Mouse (Mus musculus) layer of hippocampus, adult 9-11 months (tissue): ENCODE results near the gene Galnt6.

Source experiments
- DNase-seq: peaks from one replicate; pipeline ENCODE4 v3.0.0; 2022

Gene Galnt6

GRCm38 (mm10) chr15:100719217-100719616 is 10.0 kb downstream of the Galnt6 start:
- DNase-seq = no peak

- no peak for DNase-seq
Observed at GRCm38 (mm10) chr15:100718572-100718971, 10.6 kb downstream of the Galnt6 start.

DNA sequence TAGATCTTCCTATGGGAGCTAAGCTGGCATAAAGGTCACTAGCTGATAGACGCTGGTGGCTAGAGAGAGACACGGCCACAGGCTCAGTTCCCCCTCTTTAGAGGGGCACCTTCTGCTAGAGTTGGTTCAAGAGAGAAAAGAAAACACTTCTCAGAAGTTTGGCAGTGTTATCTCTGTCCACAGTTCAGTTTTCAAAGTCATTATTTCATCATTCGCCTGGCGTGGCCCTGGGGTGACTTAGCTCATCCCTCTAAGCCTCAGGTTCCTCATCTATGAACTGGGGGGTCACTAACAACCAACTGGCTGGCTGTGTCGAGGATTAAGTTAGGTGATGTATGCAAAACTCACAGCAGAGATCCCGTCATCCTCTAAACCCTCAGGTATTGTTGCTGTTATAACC is 11.2 kb downstream of the Galnt6 start:
- no peak for DNase-seq

GRCm38 (mm10) chr15:100715399-100715993 is 13.7 kb downstream of the Galnt6 start:
- no peak for DNase-seq

DNA sequence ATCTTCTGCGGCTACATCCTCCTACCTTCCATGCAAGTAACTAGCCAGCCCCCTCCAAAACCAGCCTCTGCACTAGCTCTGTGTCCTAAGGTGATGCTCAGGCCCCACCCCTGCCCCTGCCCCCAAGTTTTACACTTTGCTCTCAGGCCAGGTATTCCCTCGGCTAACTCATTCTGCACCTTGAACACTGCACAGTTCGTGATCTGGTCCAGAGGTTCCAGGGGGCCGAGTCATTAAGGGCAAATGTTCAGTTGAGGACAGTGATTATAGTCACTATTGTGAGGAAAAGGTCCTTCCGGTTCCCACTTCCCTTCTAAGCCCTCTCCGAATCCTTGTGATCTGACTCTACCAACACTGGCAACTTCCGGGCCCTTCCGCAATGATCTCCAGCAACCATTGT is 14.7 kb downstream of the Galnt6 start:
- no peak for DNase-seq

DNA sequence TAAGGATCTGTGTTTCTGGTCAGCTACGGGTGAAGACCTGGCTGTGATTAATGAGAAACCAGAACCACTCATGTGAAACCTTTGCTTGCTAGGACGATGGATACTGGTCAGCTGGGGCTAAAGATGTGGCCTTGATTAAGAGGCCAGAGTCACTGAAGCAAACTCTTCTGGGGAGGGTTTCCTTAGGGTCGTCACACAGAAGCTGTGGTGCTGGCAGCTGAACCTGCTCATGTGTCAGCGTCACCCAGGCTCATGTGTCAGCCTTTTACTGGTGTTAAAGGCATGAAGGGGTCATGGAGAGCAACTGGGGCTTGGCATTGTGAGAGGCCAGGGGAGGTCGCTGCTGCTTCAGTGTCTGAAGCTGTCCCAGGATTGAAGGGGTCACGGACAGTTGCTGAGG is 18.3 kb downstream of the Galnt6 start:
- DNase-seq = no peak

DNA sequence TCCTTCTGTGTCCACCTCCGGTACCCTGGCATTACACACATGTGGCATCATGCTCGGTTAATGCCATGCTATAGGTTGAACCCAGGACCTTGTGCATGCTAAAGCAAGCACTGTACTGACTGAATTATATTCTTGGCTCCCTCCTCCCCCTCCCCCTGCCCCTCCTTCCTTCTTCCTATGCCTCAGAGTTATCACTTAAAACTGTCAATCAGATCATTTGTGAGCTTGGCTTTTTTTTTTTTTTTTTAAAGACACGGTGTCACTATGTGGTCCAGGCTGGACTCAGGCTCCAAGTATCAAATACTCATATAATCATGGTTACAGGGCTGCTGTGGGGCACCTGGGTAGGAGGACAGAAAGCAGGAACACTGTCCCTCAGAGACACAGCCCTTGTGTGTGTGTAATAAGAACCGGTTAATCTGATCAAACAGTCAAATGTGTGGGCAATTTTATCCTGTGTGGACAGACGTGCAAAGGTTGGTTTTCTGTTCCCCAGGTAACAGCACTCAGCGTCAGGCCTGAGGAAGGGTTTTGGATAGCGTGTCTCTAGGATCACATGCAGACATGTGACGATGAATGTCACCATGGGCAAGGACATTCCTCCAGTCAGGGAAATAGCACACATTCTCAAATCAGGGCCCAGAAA is 20.6 kb downstream of the Galnt6 start:
- no peak for DNase-seq

DNA sequence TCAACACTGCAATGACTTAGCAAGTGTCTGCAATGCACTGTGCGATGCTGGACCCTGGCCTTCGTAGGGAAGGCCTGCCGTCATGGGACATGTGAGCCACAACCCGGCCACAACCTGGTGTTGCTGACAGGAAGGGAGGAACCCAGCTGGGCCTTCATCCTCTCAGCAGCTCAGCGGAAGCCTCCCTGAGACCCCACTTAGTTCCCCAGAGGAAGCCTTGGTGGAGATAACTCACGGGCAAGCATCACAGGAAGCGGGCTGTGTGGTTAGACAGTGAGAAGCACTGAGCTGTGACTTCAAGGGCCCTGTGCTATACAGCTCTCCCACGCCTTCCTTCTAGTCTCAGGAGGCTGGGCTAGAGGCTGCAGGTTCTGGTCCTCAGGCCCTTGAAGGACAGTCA is 22.9 kb downstream of the Galnt6 start:
- DNase-seq = no peak

DNA sequence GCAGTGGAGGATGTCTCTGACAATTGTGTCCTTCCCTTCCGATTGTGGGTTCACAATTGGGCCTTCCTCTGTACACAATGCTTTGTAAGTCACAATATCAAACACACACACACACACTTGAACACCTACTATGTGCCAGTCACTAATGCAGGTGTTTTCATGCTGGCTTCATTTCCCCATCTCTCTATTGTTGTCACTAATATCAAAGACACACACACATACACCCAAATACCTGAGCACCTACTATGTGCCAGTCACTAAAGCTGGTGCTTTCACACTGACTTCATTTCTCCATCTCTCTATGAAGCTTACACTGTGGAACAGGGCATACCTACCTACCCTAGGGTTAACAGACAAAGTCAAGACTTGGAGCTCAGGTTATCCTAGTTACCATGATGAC is 23.8 kb downstream of the Galnt6 start:
- DNase-seq = no peak

DNA sequence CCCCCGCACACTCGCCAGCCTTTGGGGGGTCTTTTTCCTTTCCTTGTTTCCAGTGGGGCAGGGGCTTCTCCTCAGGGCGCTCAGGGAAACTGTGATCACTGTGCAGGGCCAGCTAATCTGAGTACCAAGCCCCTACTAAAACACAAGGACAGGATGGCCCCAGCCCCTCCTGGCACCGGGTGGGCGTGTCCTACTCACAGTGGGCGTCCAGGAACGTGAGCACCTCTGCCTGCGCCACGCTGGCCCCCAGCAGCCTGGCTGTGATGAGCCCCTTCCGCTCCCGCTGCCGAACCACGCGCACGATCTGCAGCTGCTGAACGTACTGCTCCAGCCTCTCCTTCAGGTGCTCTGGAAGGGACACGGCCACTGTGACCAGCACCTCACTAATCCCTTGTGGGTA is 25.3 kb downstream of the Galnt6 start:
- DNase-seq = no peak

- no peak for DNase-seq
Observed at GRCm38 (mm10) chr15:100701856-100702255, 27.3 kb downstream of the Galnt6 start.

GRCm38 (mm10) chr15:100701108-100701507 is 28.1 kb downstream of the Galnt6 start:
- DNase-seq = peak; percentile 65

DNA sequence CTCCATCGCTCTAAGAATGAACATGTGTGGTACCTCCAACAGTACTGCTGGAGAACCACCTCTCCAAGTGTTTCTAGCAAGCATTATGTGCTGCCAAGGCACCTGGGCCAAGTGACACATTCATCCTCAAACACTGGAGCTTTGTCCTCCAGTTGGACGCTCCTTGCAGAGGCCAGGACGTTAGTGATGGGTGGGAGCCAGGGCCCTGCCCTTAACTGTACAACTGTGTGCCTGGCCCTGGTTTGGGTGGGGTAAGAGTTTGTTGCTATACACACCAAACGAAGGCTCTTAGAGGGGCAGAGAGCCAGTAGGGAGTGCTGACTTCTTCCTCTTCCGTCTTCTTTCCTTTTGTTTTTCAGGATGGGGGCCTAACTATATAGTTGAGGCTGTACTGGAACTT is 28.8 kb downstream of the Galnt6 start:
- DNase-seq = no peak

DNA sequence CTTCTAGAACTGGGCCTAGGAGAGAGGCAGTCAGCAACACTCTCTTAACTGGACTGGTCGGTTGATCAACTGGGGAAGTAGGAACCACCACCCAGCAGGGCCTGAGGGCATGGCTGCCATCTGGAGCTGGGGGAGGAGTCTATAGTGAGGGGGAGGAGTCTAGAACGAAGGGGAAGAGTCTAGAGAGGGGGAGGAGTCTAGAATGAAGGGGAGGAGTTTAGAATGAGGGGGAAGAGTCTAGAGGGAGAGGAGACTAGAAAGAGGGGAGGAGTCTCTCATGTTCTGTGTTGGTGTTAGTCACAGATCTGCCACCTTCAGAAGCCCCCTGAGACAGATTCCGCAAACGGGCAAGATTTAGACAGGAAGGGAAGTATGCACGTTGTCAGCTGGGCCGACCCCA is 29.8 kb downstream of the Galnt6 start:
- no peak for DNase-seq

- no peak for DNase-seq
Observed at GRCm38 (mm10) chr15:100698078-100698477, 31.1 kb downstream of the Galnt6 start.

GRCm38 (mm10) chr15:100694406-100694805 is 34.8 kb downstream of the Galnt6 start:
- DNase-seq = no peak

DNA sequence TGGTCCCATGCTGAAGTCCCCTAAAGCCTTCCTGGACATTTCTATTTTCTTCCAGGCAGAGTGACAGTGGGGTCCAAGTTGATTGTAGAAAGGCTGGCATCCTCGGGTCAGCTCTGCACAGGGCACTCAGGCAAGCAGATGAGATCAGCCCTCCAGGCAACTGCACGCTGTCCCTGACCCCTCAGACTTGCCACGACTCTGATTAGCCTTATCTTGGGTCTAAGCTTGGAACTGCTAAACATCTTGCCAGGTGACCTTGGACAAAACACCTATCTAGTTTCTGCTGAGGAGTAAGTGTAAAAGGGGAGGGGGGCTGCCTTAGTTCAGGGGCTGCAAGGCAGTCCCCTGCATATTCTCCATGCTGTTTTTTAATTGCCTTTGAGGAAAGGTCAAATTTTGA is 37.2 kb downstream of the Galnt6 start:
- DNase-seq = no peak

- DNase-seq = no peak
Observed at GRCm38 (mm10) chr15:100687430-100687971, 41.7 kb downstream of the Galnt6 start, which contains the start of gene Cela1. TSS of gene Cela1 (minus strand) at chr15:100687921.

GRCm38 (mm10) chr15:100686989-100687388 is 42.2 kb downstream of the Galnt6 start:
- DNase-seq = peak; percentile 49

- DNase-seq = no peak
Observed at GRCm38 (mm10) chr15:100686434-100686833, 42.7 kb downstream of the Galnt6 start.

DNA sequence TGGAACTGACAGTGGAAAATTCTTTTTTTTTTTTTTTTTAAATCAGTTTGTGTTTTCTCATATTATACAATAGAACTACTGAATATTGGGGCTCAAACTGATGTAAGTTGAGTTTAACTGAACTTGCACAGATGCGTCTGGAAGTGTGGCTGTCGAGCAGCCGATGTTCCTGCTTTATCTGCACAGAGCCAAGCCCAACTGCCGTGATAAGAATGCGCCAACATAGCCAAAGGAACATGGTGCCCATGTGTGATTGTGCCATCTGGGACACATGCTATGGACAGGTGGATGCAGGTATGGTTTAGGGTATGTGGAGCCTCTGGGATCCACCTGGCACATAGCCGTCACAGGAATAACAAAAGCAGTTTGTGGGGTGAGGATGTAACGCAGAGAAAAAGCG is 43.3 kb downstream of the Galnt6 start:
- no peak for DNase-seq

DNA sequence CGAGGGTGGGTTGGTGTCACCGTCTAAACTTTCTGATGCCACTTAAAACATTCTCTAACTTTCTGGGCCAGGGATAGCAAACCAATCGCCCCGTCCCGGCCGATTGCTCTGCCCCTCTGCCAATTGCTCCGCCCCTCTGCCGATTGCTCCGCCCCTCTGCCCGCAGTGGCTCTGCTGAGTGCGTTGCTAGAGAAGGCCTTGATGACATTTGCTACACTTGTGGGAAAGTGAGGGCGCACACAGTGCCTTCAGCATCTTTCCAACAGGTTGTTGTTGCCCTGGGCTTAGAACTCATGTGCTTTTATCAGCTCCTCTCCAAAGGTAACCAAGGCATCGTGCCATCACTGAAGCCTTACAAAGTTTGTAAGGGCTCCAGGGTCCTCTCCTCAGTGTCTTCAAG is 43.9 kb downstream of the Galnt6 start:
- DNase-seq = no peak

GRCm38 (mm10) chr15:100684450-100684849 is 44.7 kb downstream of the Galnt6 start:
- no peak for DNase-seq

- peak; percentile 80 for DNase-seq
Observed at GRCm38 (mm10) chr15:100683041-100683440, 46.1 kb downstream of the Galnt6 start.

- no peak for DNase-seq
Observed at GRCm38 (mm10) chr15:100681770-100682169, 47.4 kb downstream of the Galnt6 start.
